Mouse (Mus musculus): ENCODE data around the gene Klk12.

DNA sequence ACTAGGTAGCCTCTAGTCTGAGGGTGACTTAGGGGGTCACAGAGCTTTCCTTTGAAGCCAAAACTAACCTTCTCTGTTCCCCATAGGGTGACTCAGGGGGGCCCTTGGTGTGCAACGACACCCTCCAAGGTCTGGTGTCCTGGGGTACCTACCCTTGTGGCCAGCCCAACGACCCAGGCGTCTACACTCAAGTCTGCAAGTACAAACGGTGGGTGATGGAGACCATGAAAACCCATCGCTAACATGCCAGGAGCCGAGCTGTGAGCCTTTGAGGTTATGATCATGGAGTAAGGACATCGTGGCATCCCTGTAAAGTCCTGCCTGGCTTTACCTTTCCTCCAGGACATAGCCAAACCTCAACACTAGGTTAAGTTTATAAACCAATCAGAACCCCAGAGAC is 46.5 kb downstream of the Klk12 start:
- TF ChIP-seq CTCF (IDR thresholded peaks at IDR 0.05) (no peak), EP300 (IDR thresholded peaks at IDR 0.05) (no peak)
